Mouse (Mus musculus) urinary bladder, adult 2 months (tissue): ENCODE results near the gene Fgfbp1. TPM values are rescaled to one million over a fixed set of nuclear protein-coding genes. Genes with fewer than 3 reads are reported as not detected.

Experiments
- polyA plus RNA-seq: library from polyadenylated mRNA; depleted of rRNA; stranded (reverse); fragments of >200 nt; gene quantifications from 2 replicates; pipeline ENCODE4 v1.2.3, GENCODE M21; 2012; rRNA removed

The Fgfbp1 gene
- polyA plus RNA-seq, 1 experiment = not detected

Other genes starting within 250 kb of the Fgfbp1 start
- gene Bst1, start 162.9 kb downstream of the Fgfbp1 start, polyA plus RNA-seq = 3.0 and 3.3 TPM in 2 replicates
- 45.2 and 48.5 TPM in 2 replicates for gene Fbxl5, start 160.1 kb downstream of the Fgfbp1 start, polyA plus RNA-seq
- gene Cd38, start 113.2 kb downstream of the Fgfbp1 start, polyA plus RNA-seq = 9.9 and 10.2 TPM in 2 replicates
- 0.49 and 0.80 TPM in 2 replicates for gene Gm7879, start 68.6 kb downstream of the Fgfbp1 start, polyA plus RNA-seq
- 3.9 and 4.5 TPM in 2 replicates for gene Prom1, start 120.3 kb upstream of the Fgfbp1 start, polyA plus RNA-seq
- gene Tapt1, start 244.8 kb upstream of the Fgfbp1 start, polyA plus RNA-seq = 43.2 and 49.3 TPM in 2 replicates